Mouse (Mus musculus) intestine, postnatal 0 days (tissue): ENCODE measurements around the gene Tbx4. TPM values are rescaled to one million over a fixed set of nuclear protein-coding genes. Genes with fewer than 3 reads are reported as not detected.

Source experiments
- ATAC-seq: fragments of 200-750 bp; cut with Nextera tagmentation; 2 replicates; pipeline ENCODE4 v1.8.0; 2017; ENCODE audit warnings: mild to moderate bottlenecking, moderate TSS enrichment, moderate library complexity
- H3K27ac ChIP-seq: fragments of 300-500 bp; sonication (generic); 2 replicates; pipeline ENCODE4 v1.5.1; 2014; ENCODE audit warnings: mild to moderate bottlenecking, low read depth, low read length, moderate library complexity
- H3K27me3 ChIP-seq: fragments of 300-500 bp; sonication (generic); replicated peaks from 2 replicates; pipeline ENCODE4 v1.6.1; 2014; ENCODE audit warnings: low read length, mixed read lengths; ENCODE audit not compliant: control insufficient read depth, insufficient read depth
- H3K36me3 ChIP-seq: fragments of 300-500 bp; sonication (generic); 2 replicates; pipeline ENCODE4 v1.6.1; 2014; ENCODE audit warnings: mild to moderate bottlenecking, moderate library complexity; ENCODE audit not compliant: control insufficient read depth, insufficient read depth
- H3K4me1 ChIP-seq: fragments of 300-500 bp; sonication (generic); replicated peaks from 2 replicates; pipeline ENCODE4 v1.6.1; 2014; ENCODE audit warnings: antibody characterized with exemption, low read length, mixed read lengths; ENCODE audit not compliant: control insufficient read depth, insufficient read depth
- H3K4me2 ChIP-seq: fragments of 300-500 bp; sonication (generic); replicated peaks from 2 replicates; pipeline ENCODE4 v1.6.1; 2014; ENCODE audit warnings: low read depth, mild to moderate bottlenecking, moderate library complexity
- H3K4me3 ChIP-seq: fragments of 300-500 bp; sonication (generic); 2 replicates; pipeline ENCODE4 v1.5.1; 2014; ENCODE audit warnings: low read depth, low read length
- H3K9ac ChIP-seq: fragments of 300-500 bp; sonication (generic); 2 replicates; pipeline ENCODE4 v1.6.1; 2014; ENCODE audit warnings: mild to moderate bottlenecking, low read depth, low read length
- H3K9me3 ChIP-seq: fragments of 300-500 bp; sonication (generic); 2 replicates; pipeline ENCODE4 v1.6.1; 2016; ENCODE audit warnings: mixed run types; ENCODE audit not compliant: control insufficient read depth
- CTCF ChIP-seq: sonication (generic); IDR thresholded peaks from 2 replicates; pipeline ENCODE4 v1.5.1; 2016; ENCODE audit warnings: low read depth, mild to moderate bottlenecking, control low read depth, antibody characterized with exemption, moderate library complexity
- WGBS: fragments of 180-500 bp; shearing (Covaris S2); extraction: QIAGEN DNeasy Blood & Tissue Kit; methylation state at CpG from one replicate; pipeline ENCODE4 v1.1.7; 2014; 5-methylcytosine and 5-hydroxymethylcytosine counted together
- polyA plus RNA-seq: library from polyadenylated mRNA; unstranded; fragments of >200 nt; fragmentation: Nextera tagmentation; extraction: Ambion mirVana; gene quantifications from 2 replicates; pipeline ENCODE4 v1.2.1, GENCODE M21; 2015

The Tbx4 gene
- polyA plus RNA-seq, 1 experiment from 2014 or later, result not detected

- Histone ChIP-seq H3K36me3 (peaks cover 10% of the 10 kb centered on the region; the same call in 1 of the 2 replicates), H3K9me3 (no peaks in the 10 kb centered on the region), H3K4me3 (peak overlapping the region; percentile 11; the same call in 1 of the 2 replicates), H3K27me3 (peaks cover 86% of the 10 kb centered on the region), H3K4me1 (peaks cover 10% of the 10 kb centered on the region), H3K9ac (no peak overlapping the region), H3K27ac (no peak overlapping the region), H3K4me2 (peak overlapping the region; percentile 90)
- TF ChIP-seq CTCF, result no peak
- WGBS, result 57% methylated on average over 7 of the region's 7 CpGs
- no peak for ATAC-seq
These were observed 46.8 kb upstream of the Tbx4 start for GRCm38 (mm10) chr11:85839258-85840030.

DNA sequence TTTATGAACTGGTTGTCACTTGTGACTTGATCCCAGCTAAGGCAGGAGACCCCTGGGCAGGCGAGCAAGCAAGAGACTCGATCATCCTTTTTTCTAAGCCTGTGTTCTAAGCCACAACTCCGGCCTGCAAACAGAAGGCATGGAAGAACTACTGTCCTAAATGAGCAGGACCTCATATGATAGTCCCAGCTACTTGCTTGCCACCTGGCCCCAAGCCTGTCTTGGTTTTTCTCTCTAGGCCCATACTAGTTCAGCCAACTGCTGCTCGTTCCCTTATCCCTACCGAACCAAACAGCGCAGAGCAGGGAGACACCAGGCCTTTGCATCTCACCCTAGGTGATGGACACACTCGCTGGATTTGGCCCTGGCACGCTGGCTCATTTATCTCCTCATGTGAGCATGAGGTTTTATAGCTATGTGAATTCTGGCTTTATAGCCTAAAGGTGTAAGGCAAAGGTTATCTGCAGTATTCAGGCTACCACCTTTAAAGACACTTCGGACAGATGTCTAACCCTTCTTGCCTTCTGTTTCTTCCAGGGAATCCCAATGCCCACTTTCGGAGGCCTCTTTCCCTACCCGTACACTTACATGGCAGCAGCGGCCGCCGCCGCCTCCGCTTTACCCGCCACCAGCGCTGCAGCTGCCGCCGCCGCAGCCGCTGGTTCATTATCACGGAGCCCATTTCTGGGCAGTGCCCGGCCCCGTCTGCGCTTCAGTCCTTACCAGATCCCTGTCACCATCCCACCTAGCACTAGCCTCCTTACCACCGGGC lies 46.0 kb upstream of the Tbx4 start:
- Histone ChIP-seq H3K4me2 (peak overlapping the region; percentile 90), H3K9ac (no peak overlapping the region), H3K27me3 (peaks cover 84% of the 10 kb centered on the region), H3K9me3 (no peaks in the 10 kb centered on the region), H3K4me3 (peak overlapping the region; percentile 11), H3K27ac (no peak overlapping the region), H3K4me1 (peaks cover 10% of the 10 kb centered on the region), H3K36me3 (peaks cover 6% of the 10 kb centered on the region; the same call in 1 of the 2 replicates)
- no peak for ATAC-seq
- 41% methylated on average over 27 of the region's 27 CpGs for WGBS
- no peak for TF ChIP-seq CTCF

DNA sequence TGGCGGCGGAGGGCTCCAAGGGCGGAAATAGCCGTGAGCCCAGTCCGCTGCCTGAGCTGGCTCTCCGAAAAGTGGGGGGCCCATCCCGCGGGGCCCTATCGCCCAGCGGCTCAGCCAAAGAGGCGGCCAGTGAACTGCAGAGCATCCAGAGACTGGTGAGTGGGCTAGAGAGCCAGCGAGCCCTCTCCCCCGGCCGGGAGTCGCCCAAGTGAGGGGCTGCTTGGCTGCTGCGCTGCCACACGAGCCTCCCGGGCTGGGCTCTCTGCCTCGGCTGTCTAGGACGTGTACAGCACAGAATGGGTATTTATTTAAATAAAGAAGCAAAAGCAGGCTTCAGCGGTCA lies 45.4 kb upstream of the Tbx4 start:
- peak overlapping the region; percentile 90 for H3K4me2 ChIP-seq
- H3K4me1 ChIP-seq, result peaks cover 10% of the 10 kb centered on the region

DNA sequence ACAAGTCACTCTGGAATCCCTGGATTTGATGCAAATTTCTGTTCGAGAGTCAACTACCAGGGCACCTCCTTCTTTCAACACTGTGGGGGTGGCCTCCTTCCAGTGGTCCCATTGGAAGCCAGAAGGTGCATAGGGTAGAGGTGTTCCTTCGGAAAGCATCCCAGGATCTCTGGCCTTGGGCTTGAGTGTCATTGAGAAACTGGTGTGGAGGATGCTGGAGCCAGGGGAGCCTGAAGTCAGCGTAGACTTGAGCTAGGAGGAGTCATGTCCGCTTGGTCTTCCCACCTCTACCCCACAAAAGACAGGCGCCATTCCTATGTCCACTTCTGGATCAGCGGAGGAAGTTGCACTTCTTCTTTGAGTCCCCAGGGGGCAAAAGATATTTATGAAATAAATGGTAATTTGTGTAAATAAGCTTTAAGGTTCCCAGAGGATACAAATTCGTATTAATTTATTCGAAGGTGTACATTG lies 45.0 kb upstream of the Tbx4 start:
- WGBS, result 46% methylated on average over 8 of the region's 8 CpGs
- Histone ChIP-seq H3K4me3 (peak overlapping the region; percentile 33; the same call in 1 of the 2 replicates), H3K9ac (0 out of 2 replicates have a peak overlapping the region, but pooled peaks have one; percentile 4), H3K27ac (no peak overlapping the region), H3K9me3 (no peaks in the 10 kb centered on the region), H3K36me3 (peaks cover 6% of the 10 kb centered on the region; the same call in 1 of the 2 replicates), H3K4me2 (peak overlapping the region; percentile 91; the same call in 1 of the 2 replicates), H3K27me3 (peaks cover 76% of the 10 kb centered on the region), H3K4me1 (peaks cover 10% of the 10 kb centered on the region)
- ATAC-seq, result no peak
- TF ChIP-seq CTCF, result no peak; the same call in 1 of the 2 replicates

More for the DNA sequence above, 45.4 kb upstream of the Tbx4 start:
- WGBS, result 34% methylated on average over 21 of the region's 21 CpGs
- Histone ChIP-seq H3K27ac (no peak overlapping the region), H3K4me3 (peak overlapping the region; percentile 2; the same call in 1 of the 2 replicates), H3K27me3 (peaks cover 81% of the 10 kb centered on the region), H3K9me3 (no peaks in the 10 kb centered on the region), H3K36me3 (peaks cover 6% of the 10 kb centered on the region; the same call in 1 of the 2 replicates), H3K9ac (0 out of 2 replicates have a peak overlapping the region, but pooled peaks have one; percentile 4)
- ATAC-seq, result no peak
- TF ChIP-seq CTCF, result no peak

DNA sequence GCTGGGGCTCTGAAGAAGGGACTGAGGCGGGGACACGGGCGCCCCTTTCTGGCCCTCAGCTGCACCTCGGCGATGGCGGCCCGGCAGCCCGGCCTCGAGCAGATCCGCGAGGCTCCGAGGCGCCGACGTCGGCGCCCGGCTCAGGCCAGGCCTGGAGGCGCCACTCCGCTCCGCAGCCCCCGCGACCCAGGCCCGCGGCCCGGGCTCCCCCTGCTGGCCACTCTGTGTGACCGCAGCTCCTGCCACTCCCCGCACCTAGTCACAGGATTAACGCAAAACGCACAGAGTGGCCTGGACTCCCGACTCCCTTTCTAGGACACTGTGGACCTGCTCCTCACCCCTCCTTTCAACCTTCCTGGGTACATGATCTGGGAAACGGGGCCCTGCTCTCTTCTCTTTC lies 44.2 kb upstream of the Tbx4 start:
- Histone ChIP-seq H3K27ac (no peak overlapping the region), H3K4me2 (peak overlapping the region; percentile 91), H3K4me3 (peak overlapping the region; percentile 33), H3K9ac (no peak overlapping the region), H3K4me1 (peaks cover 10% of the 10 kb centered on the region), H3K9me3 (no peaks in the 10 kb centered on the region), H3K36me3 (peaks cover 6% of the 10 kb centered on the region; the same call in 1 of the 2 replicates), H3K27me3 (peaks cover 69% of the 10 kb centered on the region)
- 1% methylated on average over 32 of the region's 32 CpGs for WGBS
- no peak for ATAC-seq
- peak; percentile 85 for TF ChIP-seq CTCF
